Mouse (Mus musculus) neural tube, embryonic 11.5 days (tissue): ENCODE data around the gene Abhd12b. TPM values are rescaled to one million over a fixed set of nuclear protein-coding genes. Genes with fewer than 3 reads are reported as not detected.

Experiments used
- ATAC-seq: fragments of 200-750 bp; cut with Nextera tagmentation; 2 replicates; pipeline ENCODE4 v1.8.0; 2017; ENCODE audit warnings: moderate number of reproducible peaks, mild to moderate bottlenecking, moderate TSS enrichment, moderate library complexity; ENCODE audit not compliant: insufficient read depth, low FRiP score, low TSS enrichment
- DNase-seq: peaks from one replicate; pipeline ENCODE4 v3.0.0-alpha.2; 2015; ENCODE audit warnings: low spot score
- H3K27ac ChIP-seq: fragments of 300-500 bp; sonication (generic); 2 replicates; pipeline ENCODE4 v1.5.1; 2014; ENCODE audit warnings: low read depth, mild to moderate bottlenecking, low read length
- H3K27me3 ChIP-seq: fragments of 300-500 bp; sonication (generic); 2 replicates; pipeline ENCODE4 v1.6.1; 2014; ENCODE audit warnings: mild to moderate bottlenecking, low read length, mixed read lengths; ENCODE audit not compliant: control insufficient read depth, insufficient read depth
- H3K36me3 ChIP-seq: fragments of 300-500 bp; sonication (generic); 2 replicates; pipeline ENCODE4 v1.6.1; 2014; ENCODE audit warnings: mild to moderate bottlenecking, low read length, moderate library complexity, mixed read lengths; ENCODE audit not compliant: control insufficient read depth, insufficient read depth
- H3K4me1 ChIP-seq: fragments of 300-500 bp; sonication (generic); 2 replicates; pipeline ENCODE4 v1.6.1; 2014; ENCODE audit warnings: low read length, mixed read lengths; ENCODE audit not compliant: control insufficient read depth, insufficient read depth
- H3K4me2 ChIP-seq: fragments of 300-500 bp; sonication (generic); 2 replicates; pipeline ENCODE4 v1.6.1; 2014; ENCODE audit warnings: low read depth, mild to moderate bottlenecking, moderate library complexity
- H3K4me3 ChIP-seq: fragments of 300-500 bp; sonication (generic); 2 replicates; pipeline ENCODE4 v1.5.1; 2014; ENCODE audit warnings: low read depth, low read length
- H3K9ac ChIP-seq: fragments of 300-500 bp; sonication (generic); 2 replicates; pipeline ENCODE4 v1.6.1; 2014; ENCODE audit warnings: mild to moderate bottlenecking, low read length
- H3K9me3 ChIP-seq: fragments of 300-500 bp; sonication (generic); 2 replicates; pipeline ENCODE4 v1.6.1; 2016; ENCODE audit warnings: low read length; ENCODE audit not compliant: control insufficient read depth
- WGBS: fragments of 180-500 bp; shearing (Covaris S2); extraction: QIAGEN DNeasy Blood & Tissue Kit; methylation state at CpG from one replicate; pipeline ENCODE4 v1.1.7; 2014; 5-methylcytosine and 5-hydroxymethylcytosine counted together
- polyA plus RNA-seq: library from polyadenylated mRNA; unstranded; fragments of >200 nt; fragmentation: Nextera tagmentation; extraction: Ambion mirVana; gene quantifications from 2 replicates; pipeline ENCODE4 v1.2.1, GENCODE M21; 2014

Gene Abhd12b
- polyA plus RNA-seq, 1 experiment from 2014 or later, result not detected

GRCm38 (mm10) chr12:70204433-70204832 is 50.5 kb downstream of the Abhd12b start:
- ATAC-seq (no peak), DNase-seq (no peak)
- Histone ChIP-seq H3K9ac (no peak overlapping the region), H3K4me1 (no peaks in the 10 kb centered on the region), H3K4me2 (no peak overlapping the region), H3K27ac (no peak overlapping the region), H3K36me3 (no peaks in the 10 kb centered on the region), H3K9me3 (no peaks in the 10 kb centered on the region), H3K4me3 (no peak overlapping the region), H3K27me3 (no peaks in the 10 kb centered on the region)
- 75% methylated on average over 8 of the region's 8 CpGs for WGBS

DNA sequence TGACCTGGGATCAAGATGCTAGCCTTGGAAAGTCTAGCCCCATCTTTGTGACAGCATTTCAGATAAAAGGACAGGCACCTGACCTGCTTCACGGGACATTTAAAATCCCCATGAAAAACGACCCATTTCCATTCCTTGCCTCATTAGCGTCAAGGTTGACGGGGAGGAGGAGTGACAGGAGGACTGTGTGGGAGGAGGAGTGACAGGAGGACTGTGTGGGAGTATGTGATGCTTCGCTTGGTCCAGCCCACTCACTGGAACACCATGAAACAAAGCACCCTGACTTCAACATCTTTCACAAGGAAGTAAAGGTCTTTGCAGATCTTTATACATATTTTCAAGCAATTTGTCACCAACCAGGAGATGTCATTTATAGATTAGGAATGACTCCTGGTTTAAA is 54.3 kb downstream of the Abhd12b start:
- 71% methylated on average over 5 of the region's 5 CpGs for WGBS
- H3K9ac ChIP-seq, result no peak overlapping the region
- no peaks in the 10 kb centered on the region for H3K27me3 ChIP-seq
- ATAC-seq (no peak), DNase-seq (no peak)
- H3K36me3 ChIP-seq, result no peaks in the 10 kb centered on the region
- no peaks in the 10 kb centered on the region for H3K4me1 ChIP-seq
- H3K4me3 ChIP-seq, result no peak overlapping the region
- no peak overlapping the region for H3K27ac ChIP-seq
- H3K4me2 ChIP-seq, result no peak overlapping the region
- no peaks in the 10 kb centered on the region for H3K9me3 ChIP-seq

DNA sequence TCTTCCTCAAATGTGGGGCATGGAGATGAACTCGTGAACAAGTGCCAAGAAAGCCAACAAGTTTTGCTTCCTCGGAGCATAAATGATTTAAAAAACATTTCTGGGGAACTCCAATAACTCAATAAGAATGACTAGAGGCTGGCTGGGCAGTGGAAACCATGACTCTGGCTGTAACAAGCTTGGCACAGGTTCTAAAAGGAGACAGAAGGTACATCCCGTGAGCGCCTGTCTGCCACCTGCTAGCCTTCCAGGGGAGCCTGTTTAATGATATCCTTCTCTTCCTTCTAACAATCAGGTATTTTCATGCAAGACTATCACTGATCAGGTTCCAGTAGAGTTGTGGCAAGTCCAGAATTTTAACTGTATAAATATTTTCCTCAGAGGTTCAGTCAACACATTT is 58.6 kb downstream of the Abhd12b start:
- Histone ChIP-seq H3K4me3 (no peak overlapping the region), H3K27me3 (no peaks in the 10 kb centered on the region), H3K27ac (no peak overlapping the region), H3K9me3 (no peaks in the 10 kb centered on the region), H3K4me2 (no peak overlapping the region), H3K36me3 (no peaks in the 10 kb centered on the region), H3K4me1 (no peaks in the 10 kb centered on the region), H3K9ac (no peak overlapping the region)
- DNase-seq (no peak), ATAC-seq (no peak)
- WGBS, result 90% methylated on average over 4 of the region's 4 CpGs

DNA sequence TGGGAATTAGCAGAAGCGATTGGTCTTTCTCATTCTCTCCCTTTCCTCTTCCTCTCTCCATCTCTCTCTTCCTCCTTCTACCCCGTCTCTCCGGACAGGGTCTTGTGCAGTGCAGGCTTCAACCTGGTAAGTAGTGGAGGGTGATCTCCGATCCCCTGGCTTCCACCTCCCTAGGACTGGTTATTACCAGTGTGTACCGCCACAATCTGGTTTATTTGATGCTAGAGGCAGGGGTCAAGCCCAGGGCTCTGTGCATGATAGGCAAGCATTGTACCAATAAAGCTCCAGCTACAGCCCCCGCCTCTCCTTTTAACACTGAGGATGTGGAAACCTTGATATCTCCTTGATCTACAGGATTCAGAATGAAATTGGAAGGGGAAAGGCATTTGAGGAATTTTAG is 59.7 kb downstream of the Abhd12b start:
- DNase-seq (no peak), ATAC-seq (no peak)
- no peaks in the 10 kb centered on the region for H3K9me3 ChIP-seq
- 89% methylated on average over 6 of the region's 6 CpGs for WGBS
- no peak overlapping the region for H3K27ac ChIP-seq
- H3K9ac ChIP-seq, result no peak overlapping the region
- H3K36me3 ChIP-seq, result no peaks in the 10 kb centered on the region
- no peak overlapping the region for H3K4me2 ChIP-seq
- no peak overlapping the region for H3K4me3 ChIP-seq
- no peaks in the 10 kb centered on the region for H3K27me3 ChIP-seq
- H3K4me1 ChIP-seq, result no peaks in the 10 kb centered on the region

DNA sequence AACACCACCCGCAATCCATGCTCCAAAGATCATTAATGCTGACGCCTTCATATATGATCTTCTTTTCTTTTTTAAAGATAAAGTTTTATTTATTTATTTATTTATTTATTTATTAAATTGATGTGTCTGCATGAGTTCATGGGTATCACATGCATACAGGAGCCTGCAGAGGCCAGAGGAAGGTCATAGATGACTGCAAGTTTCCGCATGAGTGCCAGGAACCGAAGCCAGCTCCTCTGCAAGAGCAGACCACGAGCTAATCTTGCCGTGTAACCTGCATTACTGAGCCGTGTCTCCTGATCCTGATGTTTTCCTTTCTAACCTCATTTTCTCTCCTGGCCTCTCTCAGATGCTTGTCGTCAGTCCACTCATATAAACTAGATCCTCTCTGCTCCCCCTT is 60.3 kb downstream of the Abhd12b start:
- Histone ChIP-seq H3K4me1 (no peaks in the 10 kb centered on the region), H3K4me2 (no peak overlapping the region), H3K27ac (no peak overlapping the region), H3K9ac (no peak overlapping the region), H3K27me3 (no peaks in the 10 kb centered on the region), H3K4me3 (no peak overlapping the region), H3K36me3 (no peaks in the 10 kb centered on the region), H3K9me3 (no peaks in the 10 kb centered on the region)
- DNase-seq, result no peak
- ATAC-seq, result no peak
- 86% methylated on average over 8 of the region's 8 CpGs for WGBS

DNA sequence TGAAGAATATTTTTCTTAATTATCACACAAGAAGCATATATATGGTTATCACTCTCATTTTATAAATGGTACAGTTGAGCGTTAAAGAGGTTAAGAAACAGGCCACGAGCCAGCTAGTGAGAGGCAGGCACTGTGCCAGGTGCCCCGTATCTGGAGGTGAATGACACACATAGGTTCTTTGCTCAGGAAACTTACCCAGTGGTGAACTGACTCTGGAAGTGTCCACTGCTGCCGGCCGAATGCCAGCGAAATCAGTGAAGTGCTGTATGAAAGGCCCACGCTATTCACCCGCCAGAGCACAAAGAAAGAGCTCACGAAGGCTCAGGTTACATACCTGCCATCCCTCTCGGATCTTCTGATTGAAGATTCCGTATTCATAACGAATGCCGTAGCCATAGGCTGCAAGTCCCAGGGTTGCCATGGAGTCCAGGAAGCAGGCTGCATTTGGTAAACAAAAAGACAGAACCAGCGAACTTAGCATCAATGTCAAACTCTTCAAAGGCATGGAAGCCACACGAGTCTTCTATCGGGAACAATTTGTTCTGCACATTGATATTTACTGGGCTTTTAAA is 62.4 kb downstream of the Abhd12b start:
- 82% methylated on average over 16 of the region's 16 CpGs for WGBS
- no peak overlapping the region for H3K4me3 ChIP-seq
- H3K27me3 ChIP-seq, result no peaks in the 10 kb centered on the region
- no peak overlapping the region for H3K27ac ChIP-seq
- no peak overlapping the region for H3K4me2 ChIP-seq
- ATAC-seq, result no peak
- DNase-seq, result no peak
- no peaks in the 10 kb centered on the region for H3K4me1 ChIP-seq
- no peak overlapping the region for H3K9ac ChIP-seq
- H3K36me3 ChIP-seq, result no peaks in the 10 kb centered on the region
- H3K9me3 ChIP-seq, result no peaks in the 10 kb centered on the region

- Histone ChIP-seq H3K4me2 (no peak overlapping the region), H3K4me3 (no peak overlapping the region), H3K36me3 (no peaks in the 10 kb centered on the region), H3K27ac (no peak overlapping the region), H3K4me1 (no peaks in the 10 kb centered on the region), H3K27me3 (no peaks in the 10 kb centered on the region), H3K9ac (no peak overlapping the region), H3K9me3 (no peaks in the 10 kb centered on the region)
- WGBS, result 90% methylated on average over 8 of the region's 8 CpGs
- no peak for DNase-seq
- no peak for ATAC-seq
These were observed 65.0 kb downstream of the Abhd12b start for GRCm38 (mm10) chr12:70218795-70219540.

GRCm38 (mm10) chr12:70221425-70221824 is 67.5 kb downstream of the Abhd12b start:
- Histone ChIP-seq H3K36me3 (no peaks in the 10 kb centered on the region), H3K4me3 (no peak overlapping the region), H3K4me1 (no peaks in the 10 kb centered on the region), H3K4me2 (no peak overlapping the region), H3K27me3 (no peaks in the 10 kb centered on the region), H3K9me3 (no peaks in the 10 kb centered on the region), H3K27ac (no peak overlapping the region), H3K9ac (no peak overlapping the region)
- no peak for ATAC-seq
- 83% methylated on average over 5 of the region's 5 CpGs for whole genome bisulfite sequencing
- no peak for DNase-seq

DNA sequence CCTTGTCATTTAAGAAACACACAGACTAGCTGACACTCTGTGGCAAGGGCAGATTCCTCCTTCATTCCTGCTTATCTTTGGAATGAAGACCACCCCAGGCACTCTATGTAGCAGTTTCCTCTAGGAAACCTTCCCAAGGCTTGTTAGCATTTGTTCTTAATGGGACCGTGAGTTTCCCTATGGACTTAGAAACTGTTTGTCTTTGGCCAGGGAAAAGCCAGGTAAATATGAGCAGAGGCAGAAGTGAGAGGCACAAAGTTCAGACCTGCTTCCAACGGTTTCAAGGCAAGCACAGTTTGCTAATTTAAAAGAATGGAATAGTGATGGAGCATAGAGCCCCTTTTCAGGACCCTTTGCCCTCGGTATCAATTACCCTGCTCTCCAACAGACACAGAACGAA is 69.4 kb downstream of the Abhd12b start:
- WGBS, result 77% methylated on average over 4 of the region's 4 CpGs
- ATAC-seq (no peak), DNase-seq (no peak)
- Histone ChIP-seq H3K9me3 (no peaks in the 10 kb centered on the region), H3K4me1 (peaks cover 8% of the 10 kb centered on the region), H3K27ac (no peak overlapping the region), H3K36me3 (no peaks in the 10 kb centered on the region), H3K4me2 (no peak overlapping the region), H3K9ac (no peak overlapping the region), H3K27me3 (no peaks in the 10 kb centered on the region), H3K4me3 (no peak overlapping the region)
